Mouse (Mus musculus) thymus, postnatal 14 days (tissue): ENCODE measurements at regions not wholly inside any gene's neighbourhood (a gene's known extent, or its start where the extent isn't known, plus 50 kb on each side); places are given as distances from the start of the nearest gene placed in this dataset.

Experiments
- DNase-seq: peaks from one replicate; pipeline ENCODE4 v3.0.0; 2021

DNA sequence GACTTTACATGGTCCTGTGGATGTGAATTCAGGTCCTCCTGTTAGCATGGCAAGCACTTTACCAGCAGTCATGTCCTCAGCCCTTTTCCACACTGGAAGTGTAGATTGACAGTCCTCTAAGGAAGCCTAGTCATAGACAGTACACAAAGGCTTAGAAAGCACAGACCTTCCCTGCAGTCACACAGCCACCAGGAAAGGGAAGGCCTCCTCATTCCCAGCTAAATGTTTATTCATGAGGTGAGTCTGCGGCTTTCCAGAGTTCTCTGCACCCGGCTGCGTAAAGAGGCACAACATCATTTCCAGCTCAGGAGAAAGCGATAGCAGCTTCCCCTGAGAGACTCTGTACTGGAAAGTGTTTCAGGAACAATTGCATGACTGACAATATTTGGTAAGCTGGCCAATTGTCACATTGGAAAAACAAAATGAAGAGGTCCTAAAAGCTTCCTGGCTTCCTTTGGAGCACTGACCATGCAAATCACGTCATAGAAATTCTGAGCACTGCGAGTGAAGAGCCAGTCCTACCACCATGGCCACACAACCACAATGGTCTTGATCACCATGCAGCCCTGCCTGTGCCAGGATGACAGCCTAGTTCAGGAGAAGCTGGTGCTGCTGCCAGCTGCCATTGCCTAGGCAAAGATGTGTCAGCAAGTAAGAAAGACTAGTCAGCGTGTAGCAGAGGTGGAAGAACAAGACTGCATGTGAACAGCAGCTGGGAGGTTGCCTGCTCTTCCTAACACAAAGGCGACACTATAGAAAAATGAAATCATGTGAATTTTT is 252.2 kb upstream of the Tbl1xr1 start:
- DNase-seq = no peak

DNA sequence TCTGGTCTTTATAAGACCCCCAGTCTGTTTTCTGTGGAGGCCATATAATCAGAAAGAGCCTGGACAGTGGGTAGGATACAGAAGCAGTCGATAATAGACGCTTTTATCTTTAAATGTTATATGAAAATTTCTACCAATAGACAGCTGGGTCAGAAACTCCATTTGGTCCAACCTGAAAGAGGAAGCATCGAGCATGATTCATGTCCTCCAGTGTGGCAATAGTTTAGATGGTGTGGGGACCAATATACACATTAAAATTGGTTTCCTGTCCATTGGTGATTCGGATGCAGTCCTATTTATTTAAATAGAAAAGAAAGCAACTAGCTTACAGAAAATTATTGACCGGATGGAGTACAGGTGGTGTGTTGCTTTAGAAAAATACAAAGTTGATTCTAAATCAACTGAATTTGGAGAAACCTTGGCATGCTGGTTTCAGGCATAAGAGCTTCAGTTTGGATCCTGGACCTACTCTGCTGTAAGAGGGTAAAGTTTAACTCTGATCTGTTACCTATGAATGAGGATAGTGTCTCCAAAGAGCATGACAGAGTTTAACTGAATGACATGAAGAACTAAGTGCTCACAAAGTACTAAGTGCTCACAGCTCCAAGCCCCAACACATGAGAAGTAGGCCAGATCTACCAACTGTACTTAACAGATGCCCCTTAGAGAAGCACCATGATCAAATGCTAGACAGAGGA is 251.4 kb upstream of the Tbl1xr1 start:
- no peak for DNase-seq

DNA sequence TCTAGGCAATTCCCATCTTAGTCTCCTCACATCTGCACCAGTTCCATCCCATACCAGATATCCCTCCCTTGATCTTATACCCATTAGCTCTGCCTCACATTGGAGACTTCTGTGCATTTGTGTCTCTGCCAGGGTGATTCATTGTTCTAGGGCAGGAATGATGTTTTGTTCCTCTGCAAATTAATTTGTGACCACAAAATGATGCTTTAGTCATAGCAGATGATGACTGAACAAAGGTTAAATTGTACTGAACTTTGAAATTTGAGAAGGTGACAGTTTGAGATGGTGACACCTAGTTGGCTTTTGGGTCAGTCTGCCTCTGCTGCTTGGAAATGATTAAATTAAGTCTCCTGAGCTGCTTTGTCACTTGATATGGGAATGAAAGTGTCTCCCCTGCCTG is 248.8 kb upstream of the Tbl1xr1 start:
- no peak for DNase-seq

DNA sequence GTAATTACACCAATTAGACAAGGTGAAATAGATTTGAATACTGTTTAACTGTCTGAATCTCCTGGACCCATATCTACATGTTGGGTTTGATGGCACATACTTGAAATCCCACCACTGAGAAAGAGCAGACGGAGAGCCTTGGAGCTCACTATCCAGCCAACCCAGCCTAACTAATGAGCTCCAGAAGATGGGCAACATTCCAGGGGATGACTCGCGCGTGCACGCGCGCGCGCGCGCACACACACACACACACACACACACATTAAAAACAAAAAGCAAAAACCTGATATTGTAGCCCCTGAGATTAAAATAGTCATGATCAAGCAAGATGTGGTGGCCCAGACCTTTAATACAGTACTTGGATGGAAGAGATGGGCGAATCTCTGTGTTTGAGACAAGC is 243.3 kb upstream of the Tbl1xr1 start:
- no peak for DNase-seq

DNA sequence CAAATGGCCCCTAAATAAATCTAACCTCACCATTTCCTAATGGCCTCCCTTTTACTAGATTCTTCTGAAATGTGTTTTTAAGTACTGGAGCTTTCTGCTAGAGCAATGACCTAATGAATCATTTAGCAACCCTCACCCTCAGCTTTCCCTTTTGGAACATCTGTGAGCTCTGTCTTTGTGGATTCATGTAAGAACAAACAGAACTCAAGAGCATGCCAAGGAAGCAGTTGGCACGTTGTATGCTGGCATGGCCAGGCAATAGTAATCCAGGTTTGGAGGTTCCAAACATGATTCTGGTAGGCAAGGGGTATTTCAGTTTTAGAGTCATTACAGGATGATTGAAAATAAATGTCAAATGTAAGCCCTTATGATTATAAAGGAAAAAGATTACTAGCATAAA is 240.9 kb upstream of the Tbl1xr1 start:
- DNase-seq = no peak

DNA sequence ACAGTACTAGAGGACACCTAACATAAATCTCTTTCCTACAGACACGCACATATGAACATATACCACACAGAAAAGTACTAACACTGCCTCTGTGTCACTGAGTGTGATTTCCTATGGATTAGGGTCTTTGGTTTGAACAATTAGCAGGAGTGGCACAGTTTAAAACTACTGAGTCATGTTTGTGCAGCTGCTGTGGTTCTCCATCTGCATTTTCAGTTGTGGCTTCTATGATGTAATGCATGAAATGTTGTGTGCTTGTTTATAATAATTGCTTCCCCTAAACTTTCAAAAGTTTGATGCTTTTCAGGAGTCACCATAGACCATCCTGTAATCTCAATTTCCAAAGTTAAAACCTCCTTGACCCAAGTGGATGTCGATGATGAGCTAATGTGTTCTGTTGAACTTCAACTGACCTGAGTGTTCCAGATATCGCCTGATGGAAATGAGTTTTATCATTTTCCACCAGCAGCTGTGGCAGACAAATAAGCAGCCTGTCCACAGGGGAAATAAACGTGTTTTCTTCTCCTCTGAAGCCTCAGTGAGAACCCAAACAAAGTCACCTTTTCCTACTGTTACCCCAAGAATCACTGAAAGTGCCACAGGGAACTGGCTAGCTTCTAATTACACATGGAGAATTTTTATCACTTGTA is 239.0 kb upstream of the Tbl1xr1 start:
- DNase-seq = no peak

DNA sequence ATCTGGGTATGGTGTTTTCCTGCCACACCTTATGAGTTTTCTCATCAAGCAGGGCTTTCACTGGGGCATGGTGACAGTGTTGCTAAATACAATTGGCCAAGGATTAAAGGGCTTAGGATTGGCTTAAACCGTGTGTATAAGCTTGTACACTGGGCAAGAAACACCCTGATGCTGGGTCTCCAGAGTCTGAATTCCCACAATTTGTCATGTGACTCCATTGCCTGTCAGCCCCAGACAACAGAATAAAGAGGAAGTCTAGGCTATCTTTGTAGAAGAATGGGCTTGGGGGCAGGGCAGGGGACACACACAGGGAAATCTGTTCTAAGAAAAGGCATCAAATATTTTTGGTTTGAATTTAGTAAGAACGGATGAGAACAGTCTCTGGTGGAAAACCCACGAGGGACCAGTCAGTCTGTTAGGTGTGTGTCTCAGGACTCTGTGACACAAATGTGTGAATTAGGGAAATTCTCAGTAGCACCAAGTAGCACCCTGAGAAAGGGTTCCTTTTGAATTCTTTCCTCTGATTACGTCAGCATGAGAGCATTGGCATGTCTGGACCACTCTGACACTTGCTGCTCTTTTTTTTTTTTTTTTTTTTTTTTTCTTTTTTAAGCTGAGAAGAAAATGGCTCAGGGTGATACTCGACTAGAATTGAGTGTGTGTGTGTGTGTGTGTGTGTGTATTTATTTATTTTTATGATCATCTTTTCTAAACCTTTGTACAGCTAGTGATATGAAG is 235.5 kb upstream of the Tbl1xr1 start:
- no peak for DNase-seq

DNA sequence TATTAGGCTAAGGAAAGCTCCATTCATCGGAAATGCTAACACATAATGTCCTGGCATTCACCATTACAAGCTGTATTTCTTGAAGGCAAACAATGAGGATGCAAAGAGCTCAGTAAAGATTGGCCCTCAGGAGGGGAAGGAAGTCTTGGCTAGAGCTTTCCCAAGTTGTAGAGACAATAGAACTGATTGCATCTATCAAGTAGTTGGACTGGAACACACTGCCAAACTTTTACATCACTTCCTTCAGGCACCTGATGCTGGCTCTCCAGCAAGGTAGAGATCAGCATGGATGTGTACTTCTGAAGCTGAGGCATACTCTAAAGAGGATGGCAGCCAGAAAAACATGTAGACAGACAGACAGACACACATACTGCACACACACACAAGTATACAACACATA is 234.9 kb upstream of the Tbl1xr1 start:
- DNase-seq = no peak

DNA sequence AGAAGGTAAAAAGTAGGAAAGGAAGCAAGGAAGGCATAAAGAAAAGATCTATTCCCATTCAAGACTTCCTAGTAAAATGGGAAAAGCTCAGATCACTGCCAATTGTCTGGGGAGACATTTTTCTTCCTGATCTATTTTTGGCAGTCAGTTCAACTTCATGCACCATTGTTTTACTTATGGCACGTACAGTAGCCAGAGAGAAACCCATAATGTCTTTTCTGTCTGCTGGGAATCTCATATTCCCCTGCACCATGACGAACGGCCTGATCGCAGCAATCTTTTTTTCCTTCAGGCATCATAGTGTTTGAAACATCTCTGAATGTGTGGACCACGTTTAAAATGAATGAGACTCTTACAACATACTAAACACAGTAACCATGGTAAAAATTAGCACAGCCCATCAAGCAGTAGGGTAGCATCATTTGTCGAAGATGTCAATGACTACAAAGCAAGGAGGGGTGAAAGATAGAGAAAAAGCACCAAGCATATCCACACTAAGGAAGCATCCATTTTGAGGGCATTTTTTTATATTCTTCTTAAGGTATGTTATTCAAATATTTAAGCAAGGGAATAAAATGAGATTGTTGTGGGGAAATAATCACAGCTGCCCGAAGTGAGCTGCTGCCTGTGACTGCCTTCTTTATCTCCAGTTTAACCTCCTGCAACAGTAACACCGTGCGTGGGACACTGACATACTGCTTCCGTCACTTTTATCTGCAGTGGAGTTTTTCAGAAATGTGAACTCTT is 233.7 kb upstream of the Tbl1xr1 start:
- no peak for DNase-seq

DNA sequence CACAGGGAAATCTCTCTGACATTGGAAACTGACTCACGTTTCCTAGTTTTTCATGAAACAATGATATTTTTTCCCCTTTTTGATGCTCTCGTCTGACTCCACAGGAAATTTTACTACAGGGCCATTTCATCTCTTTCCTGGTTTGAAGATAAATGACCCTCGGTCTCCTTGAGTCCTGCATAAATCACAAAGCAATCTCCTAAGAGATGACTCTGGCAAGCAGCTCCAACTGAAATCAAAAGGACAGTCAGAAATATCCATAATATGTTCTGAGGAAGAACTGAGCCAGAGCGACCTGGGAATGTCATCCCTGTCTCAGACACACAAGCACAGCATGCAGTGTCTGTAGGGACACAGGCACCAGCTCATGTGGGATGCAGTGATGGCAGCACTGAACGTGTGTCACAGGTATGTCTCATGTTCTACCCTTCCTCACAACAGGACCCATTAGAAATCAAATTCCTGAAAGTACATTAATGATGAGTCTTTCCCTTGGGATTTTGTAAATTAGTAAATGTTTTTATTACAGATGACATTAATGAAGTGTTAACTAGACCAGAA is 233.1 kb upstream of the Tbl1xr1 start:
- DNase-seq = no peak

DNA sequence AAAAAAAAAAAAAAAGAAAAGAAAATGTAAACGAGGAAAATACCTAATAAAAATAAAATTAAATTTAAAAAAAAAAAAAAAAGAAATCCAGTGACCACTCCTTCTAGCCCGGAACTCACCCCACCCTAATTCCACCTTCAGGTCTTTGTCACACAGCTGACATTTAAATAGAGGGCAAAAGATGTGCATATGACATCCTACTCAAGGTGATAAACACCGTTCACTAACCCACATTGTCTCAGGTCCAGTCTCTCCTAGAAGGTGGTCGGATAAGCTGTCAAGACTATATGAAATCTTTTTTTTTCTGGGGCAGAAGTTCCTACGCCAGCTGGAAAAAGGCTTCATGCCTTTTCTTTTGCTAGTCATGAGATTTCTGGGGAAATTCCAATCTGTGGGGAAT is 226.6 kb upstream of the Tbl1xr1 start:
- no peak for DNase-seq

DNA sequence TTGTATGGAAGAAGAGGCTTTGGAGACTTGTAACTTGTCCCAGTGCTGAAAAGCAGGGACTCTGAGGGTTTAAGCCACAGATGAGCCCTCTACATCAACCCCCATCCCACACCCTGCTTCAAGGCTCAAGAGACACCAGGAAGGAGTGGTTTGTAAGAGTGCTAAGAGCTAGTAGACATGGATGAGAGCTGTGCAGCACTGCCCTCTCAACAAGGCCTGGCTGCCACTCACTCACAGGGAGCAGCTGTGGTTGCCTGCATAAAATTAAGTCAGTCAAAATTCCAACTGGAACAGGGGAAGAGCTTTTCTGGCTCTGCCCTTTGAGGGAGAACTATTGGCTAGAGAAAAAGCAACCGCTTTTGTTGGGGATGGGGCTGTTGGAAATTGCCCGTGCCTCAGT is 225.5 kb upstream of the Tbl1xr1 start:
- no peak for DNase-seq

DNA sequence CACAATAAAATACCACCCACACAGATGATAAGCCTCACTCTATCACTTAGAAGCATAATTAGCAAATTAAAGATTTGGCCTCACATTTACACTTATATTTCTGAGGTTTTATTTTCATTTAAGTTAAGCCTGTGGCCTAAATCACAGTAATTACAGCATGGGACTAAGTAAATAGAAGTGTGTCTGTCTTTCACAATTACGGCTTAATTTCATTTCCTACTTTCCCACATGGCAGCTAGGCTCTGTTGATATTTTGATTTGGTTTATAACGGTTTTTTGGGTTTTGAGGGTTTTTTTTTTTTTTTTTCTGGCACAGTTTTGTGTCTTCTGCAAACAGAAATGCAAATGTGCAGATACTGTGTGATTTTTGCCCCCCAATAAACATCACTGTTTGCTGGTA is 222.1 kb upstream of the Tbl1xr1 start:
- DNase-seq = no peak

DNA sequence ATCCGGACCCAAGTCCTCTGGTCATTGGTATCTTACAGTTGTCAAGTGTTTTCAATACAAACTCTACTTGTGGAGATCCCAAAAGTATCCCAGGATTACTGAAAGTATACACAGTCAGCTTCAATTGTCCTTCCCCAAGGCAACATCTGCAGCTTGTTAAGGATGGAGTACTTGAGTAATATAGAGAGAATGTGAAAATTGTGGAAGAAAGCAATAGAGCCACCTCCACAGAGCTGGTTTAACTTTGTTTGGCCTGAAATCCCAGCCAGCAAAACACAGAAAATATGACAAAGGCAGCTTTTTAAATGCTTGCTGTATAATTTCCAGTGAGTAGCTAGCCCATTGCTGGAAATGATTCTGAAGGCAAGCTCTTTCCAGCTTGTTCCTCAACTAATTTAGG is 217.0 kb upstream of the Tbl1xr1 start:
- DNase-seq = no peak

DNA sequence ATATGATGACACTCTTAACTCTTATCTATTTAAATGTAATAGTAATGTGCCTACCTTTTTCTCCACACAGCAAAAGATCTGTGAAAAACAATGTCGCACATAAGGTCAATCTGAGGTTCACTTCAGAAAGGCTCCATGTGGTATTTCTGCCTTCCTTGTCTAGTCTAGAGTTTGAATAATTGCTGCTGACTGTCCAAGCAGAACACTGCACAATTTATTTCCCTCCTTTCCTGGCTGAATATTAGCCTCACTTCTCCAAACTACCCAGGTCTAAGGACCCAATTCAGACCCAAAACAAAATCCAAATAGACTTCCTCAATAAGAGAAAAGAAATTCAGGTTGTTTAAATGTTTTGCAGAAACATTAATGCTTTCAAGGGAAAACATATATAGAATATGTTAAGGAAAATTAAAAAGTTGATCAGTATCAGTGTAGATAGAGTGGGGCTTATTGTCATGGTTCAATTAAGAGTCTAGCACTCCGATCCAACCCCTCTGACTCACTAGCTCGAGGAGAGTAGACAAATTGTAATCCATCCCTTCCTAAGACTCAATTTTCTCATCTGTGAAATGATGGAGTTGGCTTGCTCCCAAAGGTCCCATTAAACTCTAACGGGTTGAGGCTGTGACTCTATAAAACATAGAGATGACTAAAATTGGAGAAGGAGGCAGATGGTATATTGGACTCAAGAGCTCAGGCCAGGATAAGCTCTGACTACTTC is 215.4 kb upstream of the Tbl1xr1 start:
- no peak for DNase-seq

DNA sequence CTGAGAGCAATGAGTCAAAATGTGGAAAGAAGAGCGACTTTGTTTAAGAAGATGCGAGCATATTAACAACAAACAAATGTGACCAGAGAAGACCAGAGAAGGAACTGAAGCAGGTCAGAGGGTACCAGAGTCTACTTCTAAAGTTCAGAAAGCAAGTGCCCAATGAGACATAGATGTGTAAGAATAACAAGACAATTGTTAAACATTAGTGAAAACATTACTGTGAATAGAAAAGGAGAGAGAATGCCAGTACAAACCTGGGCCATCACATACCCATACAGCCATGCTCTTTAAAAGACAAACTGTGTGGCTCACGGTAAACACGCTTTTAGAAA is 214.8 kb upstream of the Tbl1xr1 start:
- DNase-seq = no peak

DNA sequence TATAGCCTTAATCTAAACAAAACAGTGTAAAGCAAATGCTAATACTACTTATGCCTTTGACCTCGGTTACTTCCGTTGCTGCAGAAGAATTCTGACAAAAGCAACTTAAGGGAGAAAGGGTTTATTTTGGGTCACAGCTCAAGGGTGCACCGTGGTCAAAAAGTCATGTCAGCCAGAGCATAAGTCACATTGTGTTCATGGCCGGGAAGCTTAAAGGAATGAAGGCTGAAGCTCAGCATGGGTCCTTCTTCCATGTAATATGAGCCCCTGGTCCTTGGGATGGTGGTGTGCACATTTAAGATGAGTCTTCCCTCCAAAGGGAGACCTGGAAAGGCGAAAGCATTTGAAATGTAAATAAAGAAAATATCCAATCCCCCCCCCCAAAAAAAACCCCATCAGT is 212.1 kb upstream of the Tbl1xr1 start:
- DNase-seq = no peak

DNA sequence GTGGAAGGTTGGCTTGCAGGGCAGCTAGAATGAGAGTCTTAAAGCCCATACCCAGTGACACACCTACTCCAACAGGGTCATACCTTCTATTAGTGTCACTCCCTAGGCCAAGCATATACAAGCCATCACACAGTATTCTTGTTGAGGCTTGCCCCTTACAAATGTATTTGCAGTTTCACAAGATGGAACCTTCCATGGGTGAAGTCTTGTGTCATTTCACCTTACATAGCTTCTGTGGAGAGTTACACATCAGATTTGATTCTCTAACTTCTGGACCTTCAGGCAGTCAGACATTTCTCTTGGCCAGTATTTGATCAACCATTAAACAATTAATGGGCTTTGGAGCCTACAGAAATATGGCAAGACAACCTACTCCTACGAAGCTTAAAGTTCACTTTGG is 210.6 kb upstream of the Tbl1xr1 start:
- DNase-seq = no peak

DNA sequence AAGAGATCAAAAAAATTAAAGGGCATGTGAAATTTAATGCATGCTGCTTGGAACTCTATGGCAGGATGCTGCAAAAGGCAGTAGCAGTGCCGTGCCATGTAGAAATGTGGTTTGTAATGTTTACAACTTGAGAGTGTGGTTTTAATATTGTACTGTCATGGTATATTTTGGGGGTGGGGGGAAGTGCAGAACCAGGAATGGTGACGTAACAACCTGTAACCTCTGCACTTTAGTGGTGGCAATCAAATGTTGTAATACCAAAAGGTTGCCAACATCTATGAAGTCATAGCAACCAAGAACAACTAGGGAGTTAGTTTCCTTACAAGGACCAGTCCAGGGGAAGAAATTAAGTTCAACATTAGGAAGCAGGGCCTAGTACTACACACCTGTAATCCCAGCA is 198.1 kb upstream of the Tbl1xr1 start:
- DNase-seq = no peak

DNA sequence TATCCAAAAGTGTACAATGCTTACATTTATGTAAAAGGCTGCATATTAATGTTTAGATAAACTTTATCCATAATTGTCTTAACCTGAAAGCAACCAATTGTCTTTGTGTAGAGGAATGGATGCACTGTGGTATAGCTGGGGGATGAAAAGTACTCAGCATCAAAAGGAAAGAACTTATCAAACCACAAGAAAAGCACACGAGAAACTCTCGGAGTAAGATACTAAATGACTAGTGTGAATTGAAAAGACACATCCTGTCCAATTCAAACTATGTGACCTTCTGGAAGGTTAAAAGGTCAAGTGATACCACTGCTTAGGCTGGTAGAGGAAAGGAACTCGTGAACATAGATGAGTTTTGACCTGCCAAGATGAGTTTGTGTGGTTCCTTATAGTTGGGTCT is 192.2 kb upstream of the Tbl1xr1 start:
- no peak for DNase-seq

DNA sequence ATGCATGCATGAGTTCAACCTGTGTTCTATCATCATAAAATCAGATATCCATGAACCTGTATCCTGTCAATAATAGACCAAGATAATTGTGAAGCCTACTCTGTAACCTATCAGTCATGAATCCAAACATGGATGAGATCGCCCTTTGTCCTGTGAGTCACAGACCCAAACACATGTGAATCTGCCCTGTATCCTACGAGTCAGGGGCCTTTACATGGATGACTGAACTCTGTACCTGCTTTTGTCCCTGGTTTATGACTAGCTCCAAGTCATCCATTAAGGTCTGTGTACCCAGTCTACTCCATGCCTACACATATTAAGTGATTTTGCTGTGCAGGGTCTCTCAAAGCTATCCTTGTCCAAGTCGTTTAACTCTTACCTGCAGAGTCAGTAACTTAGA is 187.7 kb upstream of the Tbl1xr1 start:
- DNase-seq = no peak
